Mouse (Mus musculus): ENCODE measurements around the gene Pim3.

Gene Pim3

DNA sequence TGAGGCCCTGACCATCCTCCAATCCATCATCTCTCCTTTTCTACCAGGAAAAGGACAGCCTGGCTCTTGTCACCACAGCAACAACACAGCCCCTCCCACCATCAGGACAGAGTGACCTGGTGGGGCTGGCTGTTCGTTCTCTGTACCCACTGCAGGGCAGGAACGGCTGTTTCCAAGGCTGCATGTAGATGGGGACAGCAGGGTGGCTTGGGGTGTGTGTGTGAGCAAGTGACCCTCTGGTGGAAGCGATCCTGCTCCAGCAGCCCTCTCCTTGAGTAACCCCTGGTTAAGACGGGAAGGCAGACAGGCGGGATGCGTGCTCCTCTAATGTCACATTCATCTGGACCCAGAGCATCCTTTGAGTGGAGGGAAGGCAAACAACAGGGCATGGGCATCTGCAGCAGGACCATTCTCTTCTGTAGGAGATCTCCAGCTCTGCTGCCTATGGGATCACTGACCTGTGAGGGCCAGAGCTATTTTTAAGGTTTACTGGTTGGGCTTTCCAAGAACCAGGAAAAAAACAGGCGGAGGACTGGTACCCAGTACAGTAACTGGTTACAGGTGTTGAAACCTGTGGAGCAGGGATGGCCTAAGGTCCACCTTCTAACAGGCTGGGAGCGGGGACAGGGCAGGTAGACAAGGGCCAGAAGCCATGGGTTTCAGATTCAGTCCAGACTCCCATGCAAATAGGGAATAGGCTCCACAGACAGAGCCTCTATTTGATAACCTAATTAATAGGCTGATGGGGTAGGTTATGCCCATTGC, 2.6 kb upstream of the Pim3 start:
- no peaks in the 10 kb centered on the region for H3K27me3 ChIP-seq (ENCODE audit: control insufficient read depth, insufficient read depth, low read length, poor library complexity, severe bottlenecking)
- no peak for DNase-seq (ENCODE audit: low read depth, low spot score)
- H3K36me3 ChIP-seq (ENCODE audit: control insufficient read depth, insufficient read depth, low read length, poor library complexity, severe bottlenecking), result no peaks in the 10 kb centered on the region

DNA sequence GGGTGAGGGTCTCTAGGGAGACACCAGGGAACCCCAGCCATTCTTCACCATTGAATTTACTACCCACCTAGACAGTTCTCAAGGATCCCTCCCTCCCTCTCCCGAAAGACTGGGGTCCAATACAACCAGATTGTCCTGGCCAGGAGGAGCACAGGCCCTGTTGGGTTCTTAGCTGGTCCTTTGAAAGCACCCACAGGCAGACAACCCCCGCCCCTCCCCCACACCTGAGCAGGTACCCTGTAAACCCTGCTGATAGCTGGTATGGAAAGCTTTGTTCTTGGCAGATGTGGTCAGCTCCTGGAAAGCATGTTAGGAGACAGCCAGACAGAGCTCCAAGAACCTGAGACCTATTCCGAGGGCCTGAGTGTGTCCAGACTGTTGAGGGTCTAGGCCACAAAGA, 1.2 kb upstream of the Pim3 start:
- no peak for DNase-seq (ENCODE audit: low read depth, low spot score)
- Histone ChIP-seq H3K27me3 (ENCODE audit: control insufficient read depth, insufficient read depth, low read length, poor library complexity, severe bottlenecking) (no peaks in the 10 kb centered on the region), H3K36me3 (ENCODE audit: control insufficient read depth, insufficient read depth, low read length, poor library complexity, severe bottlenecking) (no peaks in the 10 kb centered on the region; the same call in 1 of the 2 replicates)

DNA sequence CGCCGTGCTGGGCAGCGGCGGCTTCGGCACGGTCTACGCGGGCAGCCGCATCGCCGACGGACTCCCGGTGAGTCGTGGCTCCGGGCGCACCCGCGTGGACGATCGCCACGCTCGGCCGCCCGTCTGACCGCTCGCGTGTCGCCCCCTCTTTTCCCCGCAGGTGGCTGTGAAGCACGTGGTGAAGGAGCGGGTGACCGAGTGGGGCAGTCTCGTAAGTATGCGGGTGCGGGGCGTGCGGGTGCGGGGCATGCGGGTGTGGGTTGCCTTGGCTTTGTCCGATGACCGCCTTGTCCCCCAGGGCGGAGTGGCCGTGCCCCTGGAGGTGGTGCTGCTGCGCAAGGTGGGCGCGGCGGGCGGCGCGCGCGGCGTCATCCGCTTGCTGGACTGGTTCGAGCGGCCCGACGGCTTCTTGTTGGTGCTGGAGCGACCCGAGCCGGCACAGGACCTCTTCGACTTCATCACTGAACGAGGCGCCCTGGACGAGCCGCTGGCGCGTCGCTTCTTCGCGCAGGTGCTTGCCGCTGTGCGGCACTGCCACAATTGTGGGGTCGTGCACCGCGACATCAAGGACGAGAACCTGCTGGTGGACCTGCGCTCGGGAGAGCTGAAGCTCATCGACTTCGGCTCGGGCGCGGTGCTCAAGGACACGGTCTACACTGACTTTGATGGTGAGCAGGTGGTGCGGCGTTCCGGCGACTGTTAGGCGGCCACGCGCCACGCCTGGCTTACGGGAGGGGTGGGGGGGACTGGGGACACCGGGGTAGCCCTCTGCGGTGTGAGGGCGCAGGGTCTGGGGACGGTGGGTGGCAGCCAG, 1.1 kb downstream of the Pim3 start:
- no peaks in the 10 kb centered on the region; the same call in 1 of the 2 replicates for H3K36me3 ChIP-seq (ENCODE audit: control insufficient read depth, insufficient read depth, low read length, poor library complexity, severe bottlenecking)
- H3K27me3 ChIP-seq (ENCODE audit: control insufficient read depth, insufficient read depth, low read length, poor library complexity, severe bottlenecking), result no peaks in the 10 kb centered on the region
- no peak for DNase-seq (ENCODE audit: low read depth, low spot score)

DNA sequence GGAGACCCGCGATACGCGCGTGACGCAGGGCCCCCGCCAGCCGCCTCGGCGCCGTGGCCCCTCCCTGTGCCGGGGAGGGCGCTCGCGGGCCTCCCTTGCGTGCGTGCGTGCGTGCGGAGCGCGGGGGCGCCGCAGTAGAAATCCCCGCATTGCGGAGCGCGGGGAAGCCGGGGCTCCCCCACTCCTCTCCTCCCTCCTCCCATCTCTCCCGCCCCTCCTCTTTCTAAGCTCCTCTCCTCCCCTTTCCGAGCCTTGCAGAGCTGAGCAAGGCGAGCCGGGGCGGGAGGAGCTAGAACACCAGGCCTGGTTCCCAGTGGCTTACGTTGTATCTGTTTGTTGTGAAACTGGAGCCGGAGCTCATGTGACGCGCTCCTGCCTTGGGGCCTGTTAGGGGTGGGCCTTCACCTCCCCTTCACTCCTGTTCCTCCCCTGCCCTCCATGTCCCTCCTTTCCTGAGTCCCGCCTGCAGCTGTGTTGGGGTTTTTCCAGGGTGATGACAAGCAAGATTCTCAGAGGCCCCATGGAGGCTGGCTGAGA, 1.8 kb downstream of the Pim3 start:
- peak; percentile 78 for DNase-seq (ENCODE audit: low read depth, low spot score)
- H3K36me3 ChIP-seq (ENCODE audit: control insufficient read depth, insufficient read depth, low read length, poor library complexity, severe bottlenecking), result no peaks in the 10 kb centered on the region; the same call in 1 of the 2 replicates
- no peaks in the 10 kb centered on the region for H3K27me3 ChIP-seq (ENCODE audit: control insufficient read depth, insufficient read depth, low read length, poor library complexity, severe bottlenecking)

DNA sequence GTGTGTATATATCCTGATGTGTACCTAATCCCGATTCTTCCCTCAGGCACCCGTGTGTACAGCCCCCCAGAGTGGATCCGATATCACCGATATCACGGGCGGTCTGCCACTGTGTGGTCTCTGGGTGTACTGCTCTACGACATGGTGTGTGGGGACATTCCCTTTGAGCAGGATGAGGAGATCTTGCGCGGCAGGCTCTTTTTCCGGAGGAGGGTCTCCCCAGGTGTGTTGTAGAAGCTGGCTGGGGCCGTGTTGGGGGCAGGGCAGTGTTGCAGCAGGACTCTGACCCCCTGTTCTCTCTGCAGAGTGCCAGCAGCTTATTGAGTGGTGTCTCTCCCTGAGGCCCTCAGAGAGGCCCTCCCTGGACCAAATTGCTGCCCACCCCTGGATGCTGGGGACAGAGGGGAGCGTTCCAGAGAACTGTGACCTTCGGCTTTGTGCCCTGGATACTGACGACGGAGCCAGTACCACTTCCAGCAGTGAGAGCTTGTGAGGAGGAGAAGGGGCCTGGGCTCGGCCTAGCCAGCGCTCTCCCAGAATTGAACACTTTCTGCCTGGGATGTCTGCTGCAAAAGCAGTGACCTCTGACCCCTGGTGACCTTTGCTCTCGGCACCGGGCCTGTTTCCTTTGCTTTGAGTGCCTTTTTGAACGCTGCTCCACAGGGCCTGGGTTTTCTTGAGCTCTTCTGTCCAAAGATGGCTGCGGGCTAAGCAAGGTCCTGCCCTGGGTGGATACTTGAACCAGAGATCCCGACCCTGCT, 2.5 kb downstream of the Pim3 start:
- no peak for DNase-seq (ENCODE audit: low read depth, low spot score)
- Histone ChIP-seq H3K36me3 (ENCODE audit: control insufficient read depth, insufficient read depth, low read length, poor library complexity, severe bottlenecking) (no peaks in the 10 kb centered on the region; the same call in 1 of the 2 replicates), H3K27me3 (ENCODE audit: control insufficient read depth, insufficient read depth, low read length, poor library complexity, severe bottlenecking) (no peaks in the 10 kb centered on the region)

DNA sequence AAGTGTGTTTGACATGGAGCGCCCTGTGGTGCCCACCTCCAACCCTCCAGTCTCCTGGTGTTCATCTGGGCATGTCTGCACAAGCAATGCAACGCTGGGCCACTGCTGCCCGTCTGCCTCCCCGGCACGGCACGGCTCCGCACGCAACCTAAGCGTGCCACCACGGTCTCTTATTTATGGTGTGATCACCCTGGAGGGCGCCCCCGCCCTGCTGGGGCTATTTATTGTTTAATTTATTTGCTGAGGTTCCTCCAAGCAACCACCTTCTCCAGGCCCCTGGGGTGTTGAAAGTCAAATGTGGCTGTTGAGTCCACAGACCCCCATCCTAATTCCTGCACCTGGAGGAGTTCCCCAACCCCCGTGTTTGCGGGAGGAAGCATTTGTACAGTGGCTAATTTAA, 3.1 kb downstream of the Pim3 start:
- no peaks in the 10 kb centered on the region for H3K27me3 ChIP-seq (ENCODE audit: control insufficient read depth, insufficient read depth, low read length, poor library complexity, severe bottlenecking)
- DNase-seq (ENCODE audit: low read depth, low spot score), result no peak

DNA sequence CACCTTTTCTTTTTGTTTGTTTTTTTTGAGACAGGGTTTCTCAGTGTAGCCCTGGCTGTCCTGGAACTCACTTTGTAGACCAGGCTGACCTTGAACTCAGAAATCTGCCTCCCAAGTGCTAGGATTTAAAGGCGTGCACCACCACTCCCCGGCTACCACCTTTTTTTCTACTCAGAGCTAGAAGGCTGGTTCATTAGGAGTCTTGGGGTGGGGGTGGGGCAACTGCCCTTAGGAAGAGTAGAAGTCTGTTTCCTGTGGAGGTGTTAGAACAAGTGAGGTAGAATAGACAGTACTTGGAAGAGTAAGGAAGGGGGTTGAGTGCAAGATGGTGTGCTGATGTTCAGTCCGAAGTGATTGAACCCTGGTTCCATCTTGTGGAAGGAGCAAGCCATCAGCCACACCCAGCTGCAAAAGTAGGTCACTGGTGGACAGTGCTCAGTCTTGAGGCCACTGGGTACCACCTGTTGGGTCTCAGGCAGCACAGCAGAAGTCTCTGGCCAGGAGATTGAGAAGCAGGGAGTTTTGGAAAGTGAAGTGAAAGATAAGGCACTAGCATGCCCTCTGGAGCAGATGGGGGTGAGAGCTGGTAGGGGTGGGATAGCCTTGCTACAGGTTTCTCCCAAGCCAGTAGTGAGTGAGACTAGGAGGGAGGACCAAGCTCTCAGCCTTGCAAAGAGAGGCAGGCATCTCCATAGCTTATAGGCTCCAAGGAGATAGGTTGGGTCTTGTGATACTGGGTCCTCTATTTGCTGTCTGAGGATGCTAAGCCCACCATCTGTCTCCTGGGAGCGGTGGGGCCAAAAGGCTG, 4.1 kb downstream of the Pim3 start:
- DNase-seq (ENCODE audit: low read depth, low spot score), result no peak
- H3K27me3 ChIP-seq (ENCODE audit: control insufficient read depth, insufficient read depth, low read length, poor library complexity, severe bottlenecking), result no peaks in the 10 kb centered on the region

More for the DNA sequence above, 3.1 kb downstream of the Pim3 start:
- no peaks in the 10 kb centered on the region; the same call in 1 of the 2 replicates for H3K36me3 ChIP-seq (ENCODE audit: control insufficient read depth, insufficient read depth, low read length, poor library complexity, severe bottlenecking)

DNA sequence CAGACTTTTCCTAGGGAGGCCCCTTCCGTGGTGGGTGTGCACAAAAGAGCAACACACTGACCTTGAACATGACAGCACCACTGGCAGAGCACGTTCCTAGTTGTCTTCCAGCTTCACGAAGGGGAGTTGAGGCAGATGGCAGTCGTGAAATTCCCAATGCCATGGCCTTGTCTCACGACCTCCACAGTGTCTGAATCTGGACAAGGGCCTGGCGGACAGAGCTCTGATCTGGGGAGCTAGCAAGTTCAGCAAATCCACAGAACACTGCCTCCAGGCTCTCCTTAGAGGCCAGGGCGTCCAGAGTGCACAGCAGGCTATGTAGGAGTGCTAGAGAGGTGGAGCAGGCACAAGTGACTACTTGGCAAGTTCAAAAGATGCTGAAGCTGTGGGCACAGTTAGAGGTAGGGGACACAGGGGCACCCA, 5.0 kb downstream of the Pim3 start:
- H3K36me3 ChIP-seq (ENCODE audit: control insufficient read depth, insufficient read depth, low read length, poor library complexity, severe bottlenecking), result no peaks in the 10 kb centered on the region; the same call in 1 of the 2 replicates
- no peaks in the 10 kb centered on the region for H3K27me3 ChIP-seq (ENCODE audit: control insufficient read depth, insufficient read depth, low read length, poor library complexity, severe bottlenecking)
- DNase-seq (ENCODE audit: low read depth, low spot score), result no peak

More for the DNA sequence above, 4.1 kb downstream of the Pim3 start:
- no peaks in the 10 kb centered on the region; the same call in 1 of the 2 replicates for H3K36me3 ChIP-seq (ENCODE audit: control insufficient read depth, insufficient read depth, low read length, poor library complexity, severe bottlenecking)

DNA sequence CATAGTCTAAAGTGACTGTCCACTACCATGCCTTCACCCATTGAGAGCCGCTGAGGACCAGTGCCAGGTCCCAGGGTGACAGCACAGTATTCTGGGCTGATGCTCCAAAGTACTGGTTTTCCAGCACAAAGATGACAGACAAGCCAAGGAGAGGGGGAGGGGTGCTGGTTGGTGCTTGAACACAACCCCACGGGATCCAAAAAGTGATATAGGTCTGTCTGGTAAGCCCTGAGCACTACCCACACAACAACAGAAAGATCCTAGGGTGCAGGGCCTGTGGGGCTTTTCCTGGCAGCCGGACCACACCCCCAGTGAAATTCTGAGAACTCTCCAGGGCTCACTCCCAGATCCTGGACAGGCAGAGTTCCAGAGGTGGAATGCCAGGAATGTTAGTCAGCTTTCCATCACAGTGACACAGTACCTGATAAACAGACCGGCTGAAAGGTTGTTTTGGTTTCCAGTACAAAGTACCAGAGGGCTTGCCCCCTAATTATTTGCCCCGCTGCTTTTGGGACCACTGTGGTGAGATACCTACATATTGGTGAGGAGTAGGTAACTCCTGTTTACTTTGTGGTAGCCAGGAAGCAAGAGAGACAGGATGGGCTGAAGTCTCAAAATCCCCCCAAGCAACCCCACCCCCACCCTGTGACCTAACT, 5.5 kb downstream of the Pim3 start:
- DNase-seq (ENCODE audit: low read depth, low spot score), result peak; percentile 69
- Histone ChIP-seq H3K27me3 (ENCODE audit: control insufficient read depth, insufficient read depth, low read length, poor library complexity, severe bottlenecking) (no peaks in the 10 kb centered on the region), H3K36me3 (ENCODE audit: control insufficient read depth, insufficient read depth, low read length, poor library complexity, severe bottlenecking) (no peaks in the 10 kb centered on the region; the same call in 1 of the 2 replicates)

DNA sequence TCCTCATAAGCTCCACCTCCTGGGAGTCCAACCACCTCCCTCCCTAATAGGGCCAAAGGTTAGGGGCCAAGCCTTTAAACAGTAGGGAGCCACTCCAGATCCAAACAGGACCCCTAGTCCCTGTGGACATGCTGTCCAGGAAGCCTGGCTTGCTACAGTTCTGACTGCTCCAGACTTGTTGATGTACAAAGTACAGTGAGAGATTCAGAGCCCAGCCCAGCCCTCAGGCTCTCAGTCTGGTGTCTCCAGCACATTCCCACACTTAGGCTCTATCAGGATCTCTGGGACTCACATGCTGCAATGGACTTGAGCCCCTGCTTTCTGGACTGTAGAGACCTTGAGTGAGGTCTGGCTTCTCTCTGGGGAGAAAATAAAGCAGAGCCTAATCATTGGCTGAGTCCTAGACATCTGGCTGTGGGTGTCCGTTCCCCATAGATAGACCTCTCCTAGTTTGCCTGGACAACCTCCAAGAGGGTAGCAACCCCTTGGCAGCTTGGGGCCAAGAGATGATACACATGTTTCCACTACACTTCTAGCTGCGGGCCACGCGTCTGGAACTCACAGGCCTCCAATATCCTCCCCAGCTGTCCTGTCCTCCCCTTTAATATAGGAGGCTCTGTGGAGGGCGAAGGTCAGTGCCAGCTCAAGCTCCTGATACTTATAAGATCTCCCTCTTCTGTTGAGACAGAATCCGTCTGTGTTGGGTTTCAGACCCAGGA, 6.2 kb downstream of the Pim3 start:
- no peaks in the 10 kb centered on the region; the same call in 1 of the 2 replicates for H3K36me3 ChIP-seq (ENCODE audit: control insufficient read depth, insufficient read depth, low read length, poor library complexity, severe bottlenecking)
- DNase-seq (ENCODE audit: low read depth, low spot score), result no peak

DNA sequence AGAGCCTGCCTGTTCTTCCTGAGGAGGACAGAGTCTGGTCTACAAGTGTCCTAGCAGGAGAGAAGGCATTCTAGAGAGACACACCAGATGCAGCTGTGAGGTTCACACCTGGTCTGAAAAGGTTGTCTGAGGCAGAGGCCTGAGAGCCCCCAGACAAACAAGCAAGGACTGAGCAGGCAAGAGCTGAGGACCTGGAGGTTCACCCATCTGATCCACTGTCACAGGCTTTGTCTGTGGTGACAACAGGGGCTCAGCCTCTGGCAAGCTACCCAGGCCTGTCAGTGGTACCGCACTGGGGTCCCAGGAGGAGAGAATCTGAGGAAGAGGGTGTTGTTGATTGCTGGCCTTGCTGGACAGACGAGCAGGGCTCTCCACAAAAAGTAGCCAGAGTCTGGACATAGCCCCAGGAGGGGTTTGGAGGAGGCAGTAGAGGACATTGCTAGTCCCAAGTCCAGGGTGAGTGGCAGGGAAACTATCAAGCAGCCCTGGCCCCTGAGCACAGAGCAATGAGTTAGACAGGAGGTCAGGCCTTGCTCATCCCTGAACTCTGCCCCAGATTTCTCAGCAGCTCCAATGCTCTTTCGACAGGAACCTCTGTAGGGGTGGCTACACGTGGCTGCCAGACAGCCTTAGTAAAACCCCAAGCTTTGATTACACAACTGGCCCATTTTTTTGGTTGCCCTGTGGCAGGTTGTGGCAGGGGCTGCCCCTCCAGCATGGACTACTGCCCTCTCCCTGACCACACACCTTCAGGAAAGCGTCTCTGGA, 8.6 kb downstream of the Pim3 start:
- DNase-seq (ENCODE audit: low read depth, low spot score), result no peak
- H3K36me3 ChIP-seq (ENCODE audit: control insufficient read depth, insufficient read depth, low read length, poor library complexity, severe bottlenecking), result no peaks in the 10 kb centered on the region
- no peaks in the 10 kb centered on the region for H3K27me3 ChIP-seq (ENCODE audit: control insufficient read depth, insufficient read depth, low read length, poor library complexity, severe bottlenecking)

More for the DNA sequence above, 6.2 kb downstream of the Pim3 start:
- H3K27me3 ChIP-seq (ENCODE audit: control insufficient read depth, insufficient read depth, low read length, poor library complexity, severe bottlenecking), result no peaks in the 10 kb centered on the region

DNA sequence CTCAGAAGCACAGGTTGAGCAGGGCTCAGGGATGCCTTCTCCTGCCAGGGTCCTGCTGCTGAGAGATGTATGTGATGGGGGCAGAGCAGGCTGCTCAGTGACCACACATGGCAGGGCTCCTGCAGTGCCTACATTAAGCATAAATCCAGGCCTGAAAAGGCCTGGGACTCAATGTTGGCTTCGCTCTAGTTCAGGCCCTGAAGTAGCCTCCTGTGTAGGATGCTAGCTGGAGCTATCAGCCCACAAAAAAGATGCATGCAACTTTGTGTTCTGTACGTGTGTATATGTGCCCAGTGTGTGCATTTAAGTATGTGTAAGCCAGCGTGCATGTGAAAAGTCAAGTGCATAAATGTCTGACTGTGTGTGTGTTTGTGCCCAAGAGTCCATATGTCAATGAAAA, 12.1 kb downstream of the Pim3 start:
- Histone ChIP-seq H3K27me3 (ENCODE audit: control insufficient read depth, insufficient read depth, low read length, poor library complexity, severe bottlenecking) (no peaks in the 10 kb centered on the region), H3K36me3 (ENCODE audit: control insufficient read depth, insufficient read depth, low read length, poor library complexity, severe bottlenecking) (no peaks in the 10 kb centered on the region)
- no peak for DNase-seq (ENCODE audit: low read depth, low spot score)

Data from splenic B cell, adult 2 months (primary cell).